Mouse (Mus musculus): ENCODE measurements around the gene Rtl10. TPM values are rescaled to one million over a fixed set of nuclear protein-coding genes. Genes with fewer than 3 reads are reported as not detected.

The Rtl10 gene
- polyA plus RNA-seq, 1 experiment from 2014 or later, result 2.1 TPM

DNA sequence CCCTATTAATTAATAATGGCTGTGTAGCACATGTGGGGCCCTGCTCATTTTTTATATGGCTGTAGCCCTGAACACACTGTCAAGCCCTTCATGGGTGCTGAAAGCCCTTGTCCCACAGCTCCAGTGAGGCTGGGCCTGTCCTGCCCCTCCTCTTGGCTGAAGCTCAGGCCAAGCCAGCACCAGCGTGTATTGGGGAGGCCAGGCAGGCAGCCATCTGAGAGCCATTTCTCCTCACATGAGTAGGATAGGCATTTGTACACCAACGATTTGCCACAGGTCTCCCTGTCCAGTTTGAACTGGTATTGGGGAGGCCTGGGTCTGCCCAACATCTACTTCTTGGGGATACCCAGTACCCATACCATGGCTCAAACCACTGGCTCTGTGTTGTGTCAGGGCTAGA, 24.7 kb upstream of the Rtl10 start:
- Histone ChIP-seq H3K4me3 (replicated peaks; ENCODE audit: low read length) (no peak overlapping the region), H3K27ac (ENCODE audit: low read length) (no peak overlapping the region), H3K4me1 (ENCODE audit: control insufficient read depth, insufficient read depth, low read length) (no peaks in the 10 kb centered on the region), H3K27me3 (ENCODE audit: control insufficient read depth, insufficient read depth, low read length) (no peaks in the 10 kb centered on the region), H3K9me3 (replicated peaks; ENCODE audit: control insufficient read depth, low read length) (no peaks in the 10 kb centered on the region), H3K4me2 (ENCODE audit: low read depth, low read length) (no peak overlapping the region), H3K9ac (ENCODE audit: low read length) (no peak overlapping the region), H3K36me3 (ENCODE audit: control insufficient read depth, insufficient read depth, low read length) (no peaks in the 10 kb centered on the region)
- no peak for ATAC-seq (ENCODE audit: insufficient read depth, low FRiP score)
- 77% methylated on average over 2 of the region's 2 CpGs for WGBS

DNA sequence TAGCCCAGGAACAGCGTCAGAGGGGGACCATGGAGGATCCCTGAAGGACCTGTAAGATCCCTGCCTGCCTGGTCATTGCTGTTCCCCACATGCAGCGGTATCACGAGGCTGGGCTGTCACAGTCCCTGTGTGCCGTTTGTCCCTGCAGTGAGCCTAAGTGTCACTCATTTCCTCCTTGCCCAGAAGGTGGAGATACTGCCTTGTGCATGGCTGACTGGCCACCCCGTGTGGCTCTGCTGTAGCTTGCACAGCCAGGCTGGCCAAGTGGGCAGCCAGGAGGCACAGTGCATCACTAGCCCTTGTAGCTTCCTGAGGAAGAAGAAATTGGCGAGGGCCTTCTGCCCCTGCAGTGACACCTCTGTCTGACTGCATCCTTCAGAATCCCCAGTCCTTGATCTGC, 20.7 kb upstream of the Rtl10 start:
- no peak overlapping the region for H3K4me2 ChIP-seq (ENCODE audit: low read depth, low read length)
- H3K9ac ChIP-seq (ENCODE audit: low read length), result no peak overlapping the region
- no peaks in the 10 kb centered on the region for H3K27me3 ChIP-seq (ENCODE audit: control insufficient read depth, insufficient read depth, low read length)
- WGBS, result 71% methylated on average over 6 of the region's 6 CpGs
- H3K4me3 ChIP-seq (replicated peaks; ENCODE audit: low read length), result no peak overlapping the region
- H3K36me3 ChIP-seq (ENCODE audit: control insufficient read depth, insufficient read depth, low read length), result no peaks in the 10 kb centered on the region
- no peaks in the 10 kb centered on the region for H3K9me3 ChIP-seq (replicated peaks; ENCODE audit: control insufficient read depth, low read length)
- no peaks in the 10 kb centered on the region for H3K4me1 ChIP-seq (ENCODE audit: control insufficient read depth, insufficient read depth, low read length)
- ATAC-seq (ENCODE audit: insufficient read depth, low FRiP score), result no peak
- no peak overlapping the region for H3K27ac ChIP-seq (ENCODE audit: low read length)

DNA sequence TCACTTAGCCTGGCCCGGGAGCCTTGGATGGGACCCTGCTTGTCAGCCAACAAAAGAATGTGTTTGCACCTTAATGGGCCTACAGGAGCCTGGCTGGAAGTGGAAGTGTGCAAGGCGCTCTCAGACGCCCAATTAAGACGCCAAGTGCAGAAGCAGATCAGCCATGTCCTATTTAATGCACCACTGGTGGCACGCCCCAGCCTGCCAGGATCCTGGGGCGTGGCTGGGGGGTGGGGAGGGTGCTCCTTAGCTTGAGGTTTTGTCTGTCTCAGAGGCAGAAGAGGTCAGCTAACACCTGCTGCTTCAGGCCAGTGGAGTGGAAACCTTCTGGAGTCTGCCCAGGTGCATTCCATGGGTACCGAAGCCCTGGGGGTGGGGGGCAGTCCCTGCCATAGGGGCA, 19.0 kb upstream of the Rtl10 start:
- H3K9ac ChIP-seq (ENCODE audit: low read length), result no peak overlapping the region
- no peak for ATAC-seq (ENCODE audit: insufficient read depth, low FRiP score)
- no peak overlapping the region for H3K4me3 ChIP-seq (replicated peaks; ENCODE audit: low read length)
- no peak overlapping the region for H3K4me2 ChIP-seq (ENCODE audit: low read depth, low read length)
- 40% methylated on average over 7 of the region's 7 CpGs for WGBS
- H3K4me1 ChIP-seq (ENCODE audit: control insufficient read depth, insufficient read depth, low read length), result no peaks in the 10 kb centered on the region
- H3K9me3 ChIP-seq (replicated peaks; ENCODE audit: control insufficient read depth, low read length), result no peaks in the 10 kb centered on the region
- H3K36me3 ChIP-seq (ENCODE audit: control insufficient read depth, insufficient read depth, low read length), result no peaks in the 10 kb centered on the region
- no peaks in the 10 kb centered on the region for H3K27me3 ChIP-seq (ENCODE audit: control insufficient read depth, insufficient read depth, low read length)
- no peak overlapping the region for H3K27ac ChIP-seq (ENCODE audit: low read length)

DNA sequence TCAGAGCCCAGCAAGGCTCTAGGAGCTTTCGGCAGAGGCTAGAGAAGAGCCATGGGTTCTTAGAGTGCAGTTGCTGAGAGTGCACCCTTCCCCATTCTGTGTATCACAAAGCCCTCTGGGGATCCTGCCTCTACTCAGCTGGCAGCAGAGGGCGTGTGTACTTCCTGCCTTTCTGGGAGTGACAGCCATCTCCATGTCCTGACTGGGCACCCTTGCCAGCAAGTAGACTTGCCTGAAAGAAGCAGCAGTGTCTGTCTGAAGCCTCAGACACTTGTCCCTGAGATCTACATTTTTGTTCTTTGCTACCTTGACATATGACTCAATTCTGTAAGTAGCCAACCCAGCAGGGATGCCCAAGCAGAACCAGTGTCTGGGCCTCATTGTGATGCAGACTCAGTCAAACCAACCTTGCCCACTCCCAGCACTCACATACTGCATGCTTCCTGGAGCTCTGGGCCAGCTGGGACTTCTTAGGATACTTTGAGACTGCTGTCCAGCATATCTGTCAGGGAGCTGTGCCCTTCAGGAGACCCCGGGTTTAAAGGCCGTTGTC, 17.7 kb upstream of the Rtl10 start:
- Histone ChIP-seq H3K27ac (ENCODE audit: low read length) (no peak overlapping the region), H3K9ac (ENCODE audit: low read length) (no peak overlapping the region), H3K36me3 (ENCODE audit: control insufficient read depth, insufficient read depth, low read length) (no peaks in the 10 kb centered on the region), H3K27me3 (ENCODE audit: control insufficient read depth, insufficient read depth, low read length) (no peaks in the 10 kb centered on the region), H3K9me3 (replicated peaks; ENCODE audit: control insufficient read depth, low read length) (no peaks in the 10 kb centered on the region), H3K4me3 (replicated peaks; ENCODE audit: low read length) (no peak overlapping the region), H3K4me1 (ENCODE audit: control insufficient read depth, insufficient read depth, low read length) (no peaks in the 10 kb centered on the region), H3K4me2 (ENCODE audit: low read depth, low read length) (no peak overlapping the region)
- WGBS, result 65% methylated on average over 4 of the region's 4 CpGs
- ATAC-seq (ENCODE audit: insufficient read depth, low FRiP score), result no peak

DNA sequence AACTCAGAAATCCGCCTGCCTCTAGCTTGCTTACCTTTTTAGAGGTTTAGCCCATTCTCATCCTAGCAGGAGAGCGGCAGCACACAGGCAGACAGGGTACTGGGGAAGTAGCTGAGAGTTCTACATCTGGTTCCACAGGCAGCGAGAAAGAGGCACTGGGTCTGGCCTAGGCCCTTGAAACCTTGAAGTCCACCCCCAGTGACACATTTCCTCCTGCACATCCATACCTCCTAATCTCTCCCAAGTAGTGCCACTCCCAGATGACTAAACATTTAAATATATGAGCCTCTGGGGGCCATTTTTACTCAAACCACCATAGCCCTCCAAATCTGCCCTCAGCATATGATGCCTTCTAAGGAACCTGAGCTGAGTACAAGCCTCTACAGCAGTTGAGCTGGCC, 16.3 kb upstream of the Rtl10 start:
- Histone ChIP-seq H3K4me2 (ENCODE audit: low read depth, low read length) (no peak overlapping the region), H3K27ac (ENCODE audit: low read length) (no peak overlapping the region), H3K4me3 (replicated peaks; ENCODE audit: low read length) (no peak overlapping the region), H3K9ac (ENCODE audit: low read length) (no peak overlapping the region), H3K4me1 (ENCODE audit: control insufficient read depth, insufficient read depth, low read length) (no peaks in the 10 kb centered on the region), H3K36me3 (ENCODE audit: control insufficient read depth, insufficient read depth, low read length) (no peaks in the 10 kb centered on the region), H3K9me3 (replicated peaks; ENCODE audit: control insufficient read depth, low read length) (no peaks in the 10 kb centered on the region), H3K27me3 (ENCODE audit: control insufficient read depth, insufficient read depth, low read length) (no peaks in the 10 kb centered on the region)
- ATAC-seq (ENCODE audit: insufficient read depth, low FRiP score), result no peak
- WGBS, result 92% methylated on average over 3 of the region's 3 CpGs

- Histone ChIP-seq H3K9ac (ENCODE audit: low read length) (no peak overlapping the region), H3K27ac (ENCODE audit: low read length) (no peak overlapping the region), H3K36me3 (ENCODE audit: control insufficient read depth, insufficient read depth, low read length) (no peaks in the 10 kb centered on the region), H3K9me3 (replicated peaks; ENCODE audit: control insufficient read depth, low read length) (no peaks in the 10 kb centered on the region), H3K4me1 (ENCODE audit: control insufficient read depth, insufficient read depth, low read length) (no peaks in the 10 kb centered on the region), H3K4me3 (replicated peaks; ENCODE audit: low read length) (no peak overlapping the region), H3K4me2 (ENCODE audit: low read depth, low read length) (no peak overlapping the region), H3K27me3 (ENCODE audit: control insufficient read depth, insufficient read depth, low read length) (no peaks in the 10 kb centered on the region)
- WGBS, result 70% methylated on average over 5 of the region's 5 CpGs
- no peak for ATAC-seq (ENCODE audit: insufficient read depth, low FRiP score)
These were observed 14.9 kb upstream of the Rtl10 start for GRCm38 (mm10) chr16:18483839-18484238.

DNA sequence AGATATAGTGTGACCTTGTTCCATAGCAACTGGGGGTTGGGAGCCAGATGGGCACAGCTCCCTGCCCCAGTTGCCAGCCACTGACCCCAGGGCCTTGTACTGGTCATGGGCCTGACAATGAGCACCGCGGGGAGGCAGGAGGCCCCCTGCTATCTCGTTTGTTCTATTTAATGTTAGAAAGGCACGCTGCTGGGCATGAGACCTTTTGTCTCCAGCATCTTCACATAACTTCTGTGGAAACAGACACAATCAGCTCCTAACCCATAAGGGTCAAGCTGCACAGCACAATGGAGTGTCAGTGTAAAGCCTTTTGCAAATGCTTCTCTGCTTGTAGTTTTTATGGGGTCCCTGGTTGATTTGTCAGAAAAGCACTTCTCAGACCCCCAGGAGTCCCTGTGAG, 14.3 kb upstream of the Rtl10 start:
- Histone ChIP-seq H3K9ac (ENCODE audit: low read length) (no peak overlapping the region), H3K4me2 (ENCODE audit: low read depth, low read length) (no peak overlapping the region), H3K9me3 (replicated peaks; ENCODE audit: control insufficient read depth, low read length) (no peaks in the 10 kb centered on the region), H3K4me3 (replicated peaks; ENCODE audit: low read length) (no peak overlapping the region), H3K36me3 (ENCODE audit: control insufficient read depth, insufficient read depth, low read length) (no peaks in the 10 kb centered on the region), H3K27me3 (ENCODE audit: control insufficient read depth, insufficient read depth, low read length) (no peaks in the 10 kb centered on the region), H3K27ac (ENCODE audit: low read length) (no peak overlapping the region), H3K4me1 (ENCODE audit: control insufficient read depth, insufficient read depth, low read length) (no peaks in the 10 kb centered on the region)
- ATAC-seq (ENCODE audit: insufficient read depth, low FRiP score), result no peak
- 37% methylated on average over 4 of the region's 4 CpGs for WGBS

DNA sequence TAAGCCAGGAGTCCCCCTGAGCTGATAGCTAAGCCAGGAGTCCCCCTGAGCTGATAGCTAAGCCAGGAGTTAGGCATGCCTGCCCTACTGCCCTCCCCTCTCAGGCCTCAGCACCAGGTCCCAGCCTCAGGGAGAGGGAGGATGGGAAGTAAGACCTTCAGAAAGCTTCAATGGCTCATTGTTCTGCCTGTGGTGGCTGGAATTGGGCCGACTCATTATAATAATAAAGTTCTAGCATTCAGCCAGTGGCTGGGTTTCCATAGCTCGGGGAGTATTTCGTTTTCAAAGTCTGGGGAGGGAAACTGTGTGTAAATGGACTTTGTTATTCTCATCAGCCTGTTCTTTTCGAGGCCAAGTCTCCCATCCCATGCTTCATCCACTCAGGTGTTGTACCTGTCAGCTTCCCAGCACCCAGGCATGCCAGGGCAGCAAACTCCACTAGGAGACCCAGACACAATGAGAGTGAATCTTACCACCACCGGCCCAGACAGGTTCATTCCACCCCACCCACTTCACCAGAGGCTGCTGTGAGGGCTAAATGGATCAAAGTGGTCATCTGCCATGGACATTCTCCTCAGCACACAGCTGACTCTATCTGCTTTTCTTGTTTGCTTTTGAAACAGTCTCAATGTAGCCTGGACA, 13.8 kb upstream of the Rtl10 start:
- H3K9me3 ChIP-seq (replicated peaks; ENCODE audit: control insufficient read depth, low read length), result no peaks in the 10 kb centered on the region
- H3K36me3 ChIP-seq (ENCODE audit: control insufficient read depth, insufficient read depth, low read length), result no peaks in the 10 kb centered on the region
- no peak overlapping the region for H3K9ac ChIP-seq (ENCODE audit: low read length)
- ATAC-seq (ENCODE audit: insufficient read depth, low FRiP score), result no peak
- H3K27me3 ChIP-seq (ENCODE audit: control insufficient read depth, insufficient read depth, low read length), result no peaks in the 10 kb centered on the region
- no peak overlapping the region for H3K4me3 ChIP-seq (replicated peaks; ENCODE audit: low read length)
- H3K4me1 ChIP-seq (ENCODE audit: control insufficient read depth, insufficient read depth, low read length), result no peaks in the 10 kb centered on the region
- no peak overlapping the region for H3K4me2 ChIP-seq (ENCODE audit: low read depth, low read length)
- WGBS, result 66% methylated on average over 5 of the region's 5 CpGs
- H3K27ac ChIP-seq (ENCODE audit: low read length), result no peak overlapping the region

DNA sequence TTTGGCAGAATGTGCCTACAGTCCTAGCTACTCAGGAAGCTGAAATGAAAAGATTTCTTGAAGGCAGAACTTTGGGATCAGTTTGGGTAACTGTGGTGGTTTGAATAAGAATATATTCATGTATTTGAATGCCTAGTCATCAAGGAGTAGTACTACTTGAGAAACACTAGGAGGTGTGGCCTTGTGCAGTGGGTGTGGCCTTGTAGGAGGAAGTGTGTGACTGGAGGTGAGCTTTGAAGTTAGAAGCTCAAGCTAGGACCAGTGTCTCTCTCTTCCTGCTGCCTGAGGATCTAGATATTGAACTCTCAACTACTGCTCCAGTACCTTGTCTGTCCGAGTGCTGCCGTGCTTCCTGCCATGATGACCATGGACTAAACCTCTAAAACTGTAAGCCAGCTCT, 12.6 kb upstream of the Rtl10 start:
- no peaks in the 10 kb centered on the region for H3K36me3 ChIP-seq (ENCODE audit: control insufficient read depth, insufficient read depth, low read length)
- H3K9ac ChIP-seq (ENCODE audit: low read length), result no peak overlapping the region
- no peaks in the 10 kb centered on the region for H3K4me1 ChIP-seq (ENCODE audit: control insufficient read depth, insufficient read depth, low read length)
- WGBS, result 94% methylated on average over 2 of the region's 2 CpGs
- no peaks in the 10 kb centered on the region for H3K9me3 ChIP-seq (replicated peaks; ENCODE audit: control insufficient read depth, low read length)
- no peak for ATAC-seq (ENCODE audit: insufficient read depth, low FRiP score)
- H3K27ac ChIP-seq (ENCODE audit: low read length), result no peak overlapping the region
- H3K27me3 ChIP-seq (ENCODE audit: control insufficient read depth, insufficient read depth, low read length), result no peaks in the 10 kb centered on the region
- no peak overlapping the region for H3K4me3 ChIP-seq (replicated peaks; ENCODE audit: low read length)
- no peak overlapping the region for H3K4me2 ChIP-seq (ENCODE audit: low read depth, low read length)
